Mouse (Mus musculus) E14TG2a.4 (cell line): Measurements from ENCODE around the gene Naip1.
"Not testable (repeated sequence)": the region's sequence is repeated elsewhere in the genome, so short reads cannot be mapped to it uniquely, and the experiment has no call there.

Experiments
- CTCF ChIP-seq: conservative IDR thresholded peaks from 2 replicates; pipeline ENCODE4 v1.5.1; 2014; ENCODE audit warnings: low read length
- POU5F1 ChIP-seq: IDR thresholded peaks from 2 replicates; pipeline ENCODE4 v1.6.1; 2014; ENCODE audit warnings: low read length, borderline replicate concordance

DNA sequence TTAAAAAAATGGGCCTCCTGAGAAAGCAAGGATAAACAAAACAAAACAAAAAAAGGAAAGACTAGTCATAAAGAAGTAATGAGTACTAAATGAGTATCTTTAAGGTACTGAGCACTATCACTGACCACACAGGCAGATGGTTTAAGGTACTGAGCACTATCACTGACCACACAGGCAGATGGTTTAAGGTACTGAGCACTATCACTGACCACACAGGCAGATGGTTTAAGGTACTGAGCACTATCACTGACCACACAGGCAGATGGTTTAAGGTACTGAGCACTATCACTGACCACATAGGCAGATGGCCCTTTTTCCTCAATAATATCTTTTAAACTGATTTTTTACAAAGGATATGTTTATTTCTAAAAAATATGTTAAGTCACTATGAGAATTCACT lies 47.0 kb upstream of the Naip1 start:
- not testable (repeated sequence) for TF ChIP-seq CTCF, POU5F1
